Mouse (Mus musculus) liver (tissue): ENCODE measurements around the gene Gpm6b.

Experiments used
- DNase-seq: peaks from one replicate; pipeline ENCODE4 v3.0.0-alpha.2; 2020; ENCODE audit warnings: mixed read lengths

Gpm6b gene

GRCm38 (mm10) chrX:166238831-166239460 is at the start of gene Gpm6b:
TSS of gene Gpm6b (plus strand) at chrX:166238911.
- DNase-seq = peak; percentile 25

- DNase-seq = no peak
Measured at GRCm38 (mm10) chrX:166196327-166196726, 42.4 kb upstream of the Gpm6b start.

GRCm38 (mm10) chrX:166198266-166198665 is 40.4 kb upstream of the Gpm6b start:
- no peak for DNase-seq

- DNase-seq = no peak
Measured at GRCm38 (mm10) chrX:166199812-166200211, 38.9 kb upstream of the Gpm6b start.

- no peak for DNase-seq
Measured at GRCm38 (mm10) chrX:166214576-166214975, 24.1 kb upstream of the Gpm6b start.

- no peak for DNase-seq
Measured at GRCm38 (mm10) chrX:166216248-166216647, 22.5 kb upstream of the Gpm6b start.

- no peak for DNase-seq
Measured at GRCm38 (mm10) chrX:166216720-166217119, 22.0 kb upstream of the Gpm6b start.

- no peak for DNase-seq
Measured at GRCm38 (mm10) chrX:166219331-166219730, 19.4 kb upstream of the Gpm6b start.

GRCm38 (mm10) chrX:166226856-166227255 is 11.9 kb upstream of the Gpm6b start:
- no peak for DNase-seq

GRCm38 (mm10) chrX:166229750-166230149 is 9.0 kb upstream of the Gpm6b start:
- DNase-seq = no peak

- DNase-seq = no peak
Measured at GRCm38 (mm10) chrX:166230515-166231267, 8.0 kb upstream of the Gpm6b start.

- no peak for DNase-seq
Measured at GRCm38 (mm10) chrX:166236131-166236530, 2.6 kb upstream of the Gpm6b start.

- DNase-seq = no peak
Measured at GRCm38 (mm10) chrX:166239520-166239919, 809 bp downstream of the Gpm6b start.

GRCm38 (mm10) chrX:166240751-166241150 is 2.0 kb downstream of the Gpm6b start:
- DNase-seq = no peak

- no peak for DNase-seq
Measured at GRCm38 (mm10) chrX:166243261-166243885, 4.7 kb downstream of the Gpm6b start.

- DNase-seq = no peak
Measured at GRCm38 (mm10) chrX:166271489-166271888, 32.8 kb downstream of the Gpm6b start.

- DNase-seq = no peak
Measured at GRCm38 (mm10) chrX:166272646-166273045, 33.9 kb downstream of the Gpm6b start.

- DNase-seq = no peak
Measured at GRCm38 (mm10) chrX:166279861-166280260, 41.1 kb downstream of the Gpm6b start.

- no peak for DNase-seq
Measured at GRCm38 (mm10) chrX:166286760-166287483, 48.2 kb downstream of the Gpm6b start.

GRCm38 (mm10) chrX:166291266-166291665 is 52.6 kb downstream of the Gpm6b start:
- DNase-seq = no peak

GRCm38 (mm10) chrX:166293465-166293864 is 54.8 kb downstream of the Gpm6b start:
- DNase-seq = no peak

- DNase-seq = no peak
Measured at GRCm38 (mm10) chrX:166302791-166303190, 64.1 kb downstream of the Gpm6b start.

GRCm38 (mm10) chrX:166304355-166304754 is 65.6 kb downstream of the Gpm6b start:
- DNase-seq = no peak
